Mouse (Mus musculus): ENCODE measurements around the gene Leng9.

Leng9 gene

DNA sequence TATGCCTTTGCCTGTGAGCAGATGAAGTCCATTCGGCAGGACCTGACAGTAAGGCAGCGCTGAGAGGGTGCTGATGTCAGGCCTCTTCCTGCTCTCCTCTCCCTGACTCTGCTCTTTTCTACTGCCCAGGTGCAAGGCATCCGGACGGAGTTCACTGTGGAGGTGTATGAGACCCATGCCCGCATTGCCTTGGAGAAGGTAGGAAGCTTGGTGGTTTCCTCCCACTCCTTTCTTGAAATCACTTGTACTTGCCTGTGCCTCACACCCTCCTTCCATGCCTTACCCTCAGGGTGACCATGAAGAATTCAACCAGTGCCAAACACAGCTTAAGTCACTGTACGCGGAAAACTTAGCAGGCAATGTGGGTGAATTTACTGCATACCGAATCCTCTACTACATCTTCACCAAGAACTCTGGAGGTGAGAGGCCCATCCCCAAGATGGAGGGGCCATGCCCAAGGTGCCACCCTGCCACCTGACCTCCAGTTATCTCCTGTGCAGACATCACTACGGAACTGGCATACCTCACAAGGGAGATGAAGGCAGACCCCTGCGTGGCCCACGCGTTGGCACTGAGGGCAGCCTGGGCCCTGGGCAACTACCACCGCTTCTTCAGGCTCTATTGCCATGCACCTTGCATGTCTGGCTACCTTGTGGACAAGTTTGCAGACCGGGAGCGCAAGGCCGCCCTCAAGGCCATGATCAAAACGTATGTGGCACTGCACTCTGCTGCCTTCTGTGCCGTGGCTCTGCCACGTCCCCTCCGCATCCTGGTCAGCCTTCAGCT lies 5.2 kb downstream of the Leng9 start:
- peak in 1 of 2 experiments; percentile 63 for DNase-seq (ENCODE audit: inconsistent age in 2 of 2, low spot score in 1 of 2)

DNA sequence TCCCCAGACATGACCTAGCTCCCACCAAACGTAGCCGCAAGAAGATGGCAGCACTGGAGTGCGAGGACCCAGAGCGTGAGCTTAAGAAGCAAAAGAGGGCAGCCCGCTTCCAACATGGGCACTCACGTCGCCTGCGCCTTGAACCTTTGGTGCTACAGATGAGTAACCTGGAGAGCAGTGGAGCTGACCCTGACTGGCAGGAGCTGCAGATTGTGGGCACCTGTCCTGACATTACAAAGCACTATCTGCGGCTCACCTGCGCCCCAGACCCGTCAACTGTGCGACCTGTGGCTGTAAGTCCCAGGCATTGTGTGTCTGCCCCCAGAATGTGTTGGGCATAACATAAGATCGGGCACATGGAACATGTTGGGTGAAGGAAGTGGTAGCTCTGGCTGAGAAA lies 6.1 kb downstream of the Leng9 start:
- peak in 1 of 2 experiments; percentile 33 for DNase-seq (ENCODE audit: inconsistent age in 2 of 2, low spot score in 1 of 2)

DNA sequence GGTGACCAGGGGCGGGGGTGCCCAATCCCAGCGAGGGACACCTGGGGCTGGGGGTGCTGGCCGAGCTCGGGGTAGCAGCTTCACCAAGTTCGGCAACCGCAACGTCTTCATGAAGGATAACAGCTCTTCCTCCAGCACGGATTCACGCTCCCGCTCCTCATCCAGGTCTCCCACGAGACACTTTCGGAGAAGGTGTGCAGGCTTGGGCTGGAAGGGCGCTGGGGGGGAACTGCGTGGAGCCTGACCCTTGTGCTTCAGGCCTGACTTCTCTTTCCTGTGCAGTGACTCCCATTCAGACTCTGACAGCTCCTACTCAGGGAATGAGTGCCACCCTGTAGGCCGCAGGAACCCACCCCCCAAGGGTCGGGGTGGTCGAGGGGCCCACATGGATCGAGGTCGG lies 6.7 kb downstream of the Leng9 start:
- DNase-seq (ENCODE audit: inconsistent age in 2 of 2, low spot score in 1 of 2), result no peak

DNA sequence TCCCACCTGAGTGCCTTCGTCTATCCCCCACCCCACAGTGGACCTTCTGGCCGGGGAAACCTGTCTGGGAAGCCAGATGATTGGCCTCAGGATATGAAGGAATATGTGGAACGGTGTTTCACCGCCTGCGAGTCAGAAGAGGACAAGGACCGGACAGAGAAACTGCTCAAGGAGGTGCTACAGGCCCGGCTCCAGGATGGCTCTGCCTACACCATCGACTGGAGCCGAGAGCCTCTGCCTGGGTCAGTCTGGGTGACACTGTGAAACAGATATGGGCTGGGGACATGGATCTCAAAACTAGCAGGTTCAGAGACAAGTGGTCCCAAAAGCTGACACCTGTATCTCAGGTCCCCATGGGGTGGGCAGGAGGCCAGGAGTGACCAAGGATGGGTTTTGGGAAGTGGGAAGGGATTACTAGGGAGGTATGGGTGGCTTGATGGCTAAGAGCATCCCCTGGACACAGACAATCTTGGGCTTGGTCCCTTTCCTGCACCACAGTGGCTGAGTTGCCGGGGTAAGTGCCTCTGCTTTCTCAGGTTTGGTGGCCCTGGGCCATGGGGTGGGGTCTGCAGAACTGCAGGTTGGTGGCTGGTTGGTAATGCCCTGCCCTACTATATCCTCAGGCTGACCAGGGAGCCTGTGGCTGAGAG lies 7.3 kb downstream of the Leng9 start:
- DNase-seq (ENCODE audit: inconsistent age in 2 of 2, low spot score in 1 of 2), result peak in 1 of 2 experiments; percentile 29

DNA sequence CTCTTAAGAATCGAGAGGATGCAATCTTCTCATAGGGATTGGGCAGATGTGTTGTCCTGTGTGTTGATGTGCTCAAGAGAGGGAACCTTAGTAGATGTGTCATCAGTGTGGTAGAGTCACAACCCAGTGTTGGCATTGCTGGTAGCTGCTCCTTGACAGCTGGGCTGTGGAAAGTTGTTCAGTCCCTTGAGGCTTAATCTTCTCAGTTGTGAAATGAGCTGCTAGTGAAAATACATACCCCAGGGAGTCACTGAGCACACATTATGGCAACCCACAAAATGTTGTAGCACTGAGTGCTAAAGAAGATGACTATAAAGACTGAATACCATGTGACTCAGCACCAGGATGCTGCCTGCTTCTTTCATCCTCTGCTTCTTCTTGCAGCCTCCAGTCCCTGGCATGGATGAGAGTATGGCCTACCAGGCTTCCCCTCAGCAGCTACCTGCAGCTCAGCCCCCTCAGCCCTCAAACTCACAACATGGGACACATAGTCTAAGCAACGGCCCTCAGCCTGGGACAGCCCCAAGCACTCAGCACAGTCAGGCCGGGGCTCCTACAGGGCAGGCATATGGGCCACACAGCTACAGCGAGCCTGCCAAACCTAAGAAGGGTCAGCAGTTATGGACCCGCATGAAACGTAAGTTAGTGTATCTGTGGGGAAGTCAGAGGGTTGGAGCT lies 8.4 kb downstream of the Leng9 start:
- no peak for DNase-seq (ENCODE audit: inconsistent age in 2 of 2, low spot score in 1 of 2)

DNA sequence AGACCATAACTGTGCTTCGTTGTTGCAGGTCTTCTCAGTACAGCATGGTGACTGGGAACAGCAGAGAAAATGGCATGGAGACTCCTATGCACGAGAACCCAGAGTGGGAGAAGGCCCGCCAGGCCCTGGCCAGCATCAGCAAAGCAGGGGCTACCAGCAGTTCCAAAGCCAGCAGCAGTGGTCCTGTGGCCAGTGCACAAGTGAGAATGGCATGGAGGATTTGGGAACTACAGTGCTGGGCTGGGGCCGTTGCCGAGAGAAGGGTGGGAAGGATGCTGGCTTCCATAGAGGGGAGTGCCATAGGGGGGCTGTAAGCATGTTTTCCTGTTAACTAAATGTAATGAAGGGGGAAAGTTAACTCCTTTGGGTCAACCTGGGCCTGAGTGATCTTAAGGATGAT lies 10.8 kb downstream of the Leng9 start:
- peak in 1 of 2 experiments; percentile 36 for DNase-seq (ENCODE audit: inconsistent age in 2 of 2, low spot score in 1 of 2)

DNA sequence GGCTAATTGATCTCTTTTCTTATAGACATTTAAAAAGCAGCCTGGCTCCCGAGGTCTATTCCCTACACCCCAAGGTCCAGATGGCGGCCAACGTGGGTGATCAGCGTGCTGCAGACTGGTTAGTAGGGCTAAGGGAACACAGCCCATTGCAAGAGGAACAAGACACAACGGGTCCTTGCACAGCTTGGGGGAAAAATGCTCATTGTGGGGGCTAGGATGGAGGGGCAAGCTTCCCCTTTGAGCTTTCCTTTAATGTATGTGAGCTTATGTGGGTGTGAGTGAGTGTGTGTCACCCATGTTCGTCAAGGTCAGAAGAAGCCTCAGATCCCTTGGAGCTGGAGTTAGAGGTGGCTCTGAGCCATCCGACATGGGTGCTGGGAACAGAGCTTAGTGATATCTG lies 11.5 kb downstream of the Leng9 start:
- peak in 1 of 2 experiments; percentile 26 for DNase-seq (ENCODE audit: inconsistent age in 2 of 2, low spot score in 1 of 2)

DNA sequence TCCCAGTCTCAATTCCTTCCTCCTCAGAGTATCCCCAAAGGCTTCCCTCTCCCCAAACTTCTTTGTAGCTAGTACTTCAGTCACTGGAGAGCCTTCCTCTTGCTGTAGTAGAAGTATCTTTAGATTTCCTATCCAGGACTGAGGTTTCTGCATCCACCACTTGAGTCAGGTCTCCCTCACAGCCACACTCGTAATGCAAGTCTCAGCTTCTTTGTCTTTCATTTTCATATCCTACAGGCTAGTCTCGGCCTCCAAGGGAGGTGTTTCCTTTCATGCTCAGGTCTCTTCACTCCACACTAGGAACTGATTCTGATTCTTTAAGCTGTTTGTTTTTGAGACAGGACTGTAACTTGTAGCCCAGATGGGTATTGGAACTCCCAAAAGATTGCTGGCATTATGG lies 12.0 kb downstream of the Leng9 start:
- peak in 1 of 2 experiments; percentile 30 for DNase-seq (ENCODE audit: inconsistent age in 2 of 2, low spot score in 1 of 2)

DNA sequence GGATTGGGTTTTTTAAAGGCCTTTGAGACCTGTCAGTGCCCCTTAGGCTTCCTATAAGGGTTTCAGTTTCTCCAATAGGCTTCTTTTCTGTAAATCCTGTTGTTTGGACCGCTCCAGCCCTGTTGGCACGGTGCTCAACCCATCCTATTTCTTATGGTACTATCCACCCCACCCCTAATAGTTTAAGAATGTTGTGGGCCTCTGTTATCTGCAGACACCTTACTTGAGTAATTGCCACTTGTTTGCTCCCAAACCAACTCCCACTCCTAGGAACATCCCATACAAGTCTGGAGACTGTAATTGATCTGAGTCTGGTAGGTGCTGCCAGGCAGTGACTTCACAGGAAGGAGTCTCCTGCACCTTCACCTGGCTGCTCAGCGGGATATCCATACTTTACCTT lies 12.4 kb downstream of the Leng9 start:
- DNase-seq (ENCODE audit: inconsistent age in 2 of 2, low spot score in 1 of 2), result no peak

DNA sequence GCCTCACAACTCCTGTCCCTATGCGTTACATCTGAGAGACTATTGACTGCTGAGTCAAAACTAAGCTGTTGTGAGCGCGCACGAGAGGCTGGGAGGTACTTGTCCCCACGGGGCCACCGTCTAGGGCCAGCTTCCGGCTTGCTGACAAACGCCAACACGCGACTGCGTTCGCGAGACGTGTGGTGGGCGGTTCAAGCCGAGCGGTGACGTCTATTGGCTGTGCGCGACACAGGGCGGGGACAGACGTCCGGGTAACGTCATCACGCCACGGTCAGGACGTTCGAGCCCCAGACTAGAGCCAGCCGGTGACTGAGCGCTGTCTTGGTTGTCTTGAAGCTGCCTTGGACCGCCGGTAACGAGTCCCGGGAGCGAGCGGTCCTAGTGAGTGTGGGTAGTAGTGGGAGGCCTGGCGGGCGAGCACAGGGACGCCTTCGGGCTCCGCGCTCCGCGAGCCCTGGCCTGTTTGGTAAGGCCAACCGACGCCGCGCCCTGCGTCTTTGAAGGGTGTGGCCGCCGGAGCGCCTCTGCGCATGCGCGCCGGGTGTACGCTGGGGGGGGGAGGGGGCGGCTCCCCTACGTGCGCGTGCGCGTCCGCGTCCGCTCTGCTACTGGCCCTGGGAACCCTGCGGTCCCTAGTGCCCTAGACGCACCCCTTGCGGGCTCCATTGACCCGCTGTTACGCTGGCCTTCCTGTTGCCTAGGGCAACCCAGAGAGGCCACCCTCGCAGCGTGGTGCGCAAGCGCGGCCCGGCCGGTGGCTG lies 13.2 kb downstream of the Leng9 start, which contains the start of gene Leng8:
Gene Leng8, plus strand, starts transcription at position 269 of the 761 bp plus-strand sequence.
- peak; percentile 99 to 100 for DNase-seq (ENCODE audit: inconsistent age in 2 of 2, low spot score in 1 of 2)

DNA sequence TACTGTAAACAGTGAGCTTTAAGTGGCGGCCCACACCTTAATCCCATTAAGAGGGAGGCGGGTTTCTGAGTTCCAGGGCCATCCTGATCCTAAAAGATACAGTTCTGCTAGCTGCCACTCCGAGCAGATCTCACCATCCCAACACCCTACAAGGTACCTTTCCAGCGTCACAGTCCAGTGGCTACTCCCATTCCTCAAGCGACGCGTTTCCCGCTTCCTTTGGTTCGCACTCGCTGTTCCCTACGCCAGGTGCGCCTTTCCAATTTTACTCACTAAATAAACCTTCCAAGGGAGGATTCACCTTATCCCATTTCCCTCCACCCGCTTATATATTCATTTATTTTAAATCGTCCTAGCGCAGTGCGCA lies 13.8 kb downstream of the Leng9 start:
- no peak for DNase-seq (ENCODE audit: inconsistent age in 2 of 2, low spot score in 1 of 2)

DNA sequence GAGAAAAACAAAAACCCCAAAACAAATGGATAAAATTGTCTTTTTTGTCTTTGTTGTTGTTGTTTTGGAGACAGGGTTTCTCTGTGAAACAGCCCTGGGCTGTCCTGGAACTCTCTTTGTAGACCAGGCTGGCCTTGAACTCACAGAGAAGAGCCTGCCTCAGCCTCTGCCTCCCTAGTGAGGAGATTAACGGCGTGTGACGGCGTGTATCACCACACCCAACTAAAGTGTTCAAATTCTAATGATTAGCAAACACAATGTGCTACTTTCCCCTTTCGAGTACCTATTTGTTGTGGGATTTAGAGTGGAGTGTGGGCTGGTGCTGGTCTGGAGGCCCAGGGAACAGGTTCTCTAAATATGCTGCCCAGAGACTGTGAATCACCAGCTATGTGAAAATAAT lies 15.3 kb downstream of the Leng9 start:
- DNase-seq (ENCODE audit: inconsistent age in 2 of 2, low spot score in 1 of 2), result no peak

DNA sequence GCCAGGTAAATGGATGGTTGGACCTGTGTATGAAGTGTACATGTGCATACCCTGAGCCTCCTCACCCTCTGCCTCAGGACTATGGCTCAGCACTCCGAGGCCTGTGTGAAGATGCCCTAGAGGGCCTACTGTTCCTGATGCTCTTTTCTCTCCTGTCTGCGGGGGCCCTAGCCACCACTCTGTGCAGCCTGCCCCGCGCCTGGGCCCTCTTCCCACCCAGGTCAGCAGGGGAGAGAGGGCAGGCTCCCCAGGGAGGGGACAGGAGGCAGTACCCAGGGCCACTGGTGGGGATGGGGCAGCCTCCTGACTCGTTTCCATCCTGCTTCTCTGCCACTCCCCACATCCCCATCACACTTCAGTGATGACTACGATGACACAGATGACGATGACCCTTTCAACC lies 17.2 kb downstream of the Leng9 start:
- DNase-seq (ENCODE audit: inconsistent age in 2 of 2, low spot score in 1 of 2), result no peak

DNA sequence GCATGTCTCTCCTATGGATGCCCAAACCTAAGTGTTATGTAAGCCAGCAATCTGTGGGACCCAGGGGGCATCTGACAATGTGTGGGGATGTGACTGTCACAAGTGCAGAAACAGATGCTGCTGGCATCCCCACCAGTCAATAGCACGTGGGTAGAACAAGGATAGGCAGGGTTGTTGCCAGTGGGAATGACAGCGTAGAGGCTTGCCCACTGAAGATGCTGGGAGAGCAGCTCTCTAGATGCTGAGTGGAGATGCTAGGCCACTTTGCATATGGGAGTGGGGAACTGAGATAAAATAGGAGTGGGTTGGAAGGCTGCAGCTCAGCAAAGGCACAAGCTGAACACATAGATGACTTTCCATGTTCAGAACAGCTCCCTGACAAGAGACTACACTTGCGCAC lies 17.6 kb downstream of the Leng9 start:
- no peak for DNase-seq (ENCODE audit: inconsistent age in 2 of 2, low spot score in 1 of 2)

DNA sequence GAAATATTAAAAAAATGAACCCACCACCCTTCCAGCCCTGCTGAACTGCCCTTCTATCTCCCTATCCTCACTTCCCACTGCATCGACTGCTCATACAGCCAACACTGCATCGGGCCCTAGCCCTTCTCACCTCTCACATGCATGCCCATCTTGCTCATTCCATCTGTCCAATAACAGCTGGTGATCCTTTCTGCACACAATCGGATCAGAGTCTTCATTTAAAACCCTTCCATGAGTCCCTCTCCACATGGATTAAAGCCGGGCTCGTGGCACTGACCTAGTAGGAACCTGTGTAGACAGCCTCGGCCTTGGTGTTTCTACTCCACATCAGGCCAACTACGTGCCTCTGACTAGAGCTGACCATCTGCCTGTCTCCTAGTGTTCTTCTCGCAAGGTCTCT lies 18.2 kb downstream of the Leng9 start:
- DNase-seq (ENCODE audit: inconsistent age in 2 of 2, low spot score in 1 of 2), result no peak

DNA sequence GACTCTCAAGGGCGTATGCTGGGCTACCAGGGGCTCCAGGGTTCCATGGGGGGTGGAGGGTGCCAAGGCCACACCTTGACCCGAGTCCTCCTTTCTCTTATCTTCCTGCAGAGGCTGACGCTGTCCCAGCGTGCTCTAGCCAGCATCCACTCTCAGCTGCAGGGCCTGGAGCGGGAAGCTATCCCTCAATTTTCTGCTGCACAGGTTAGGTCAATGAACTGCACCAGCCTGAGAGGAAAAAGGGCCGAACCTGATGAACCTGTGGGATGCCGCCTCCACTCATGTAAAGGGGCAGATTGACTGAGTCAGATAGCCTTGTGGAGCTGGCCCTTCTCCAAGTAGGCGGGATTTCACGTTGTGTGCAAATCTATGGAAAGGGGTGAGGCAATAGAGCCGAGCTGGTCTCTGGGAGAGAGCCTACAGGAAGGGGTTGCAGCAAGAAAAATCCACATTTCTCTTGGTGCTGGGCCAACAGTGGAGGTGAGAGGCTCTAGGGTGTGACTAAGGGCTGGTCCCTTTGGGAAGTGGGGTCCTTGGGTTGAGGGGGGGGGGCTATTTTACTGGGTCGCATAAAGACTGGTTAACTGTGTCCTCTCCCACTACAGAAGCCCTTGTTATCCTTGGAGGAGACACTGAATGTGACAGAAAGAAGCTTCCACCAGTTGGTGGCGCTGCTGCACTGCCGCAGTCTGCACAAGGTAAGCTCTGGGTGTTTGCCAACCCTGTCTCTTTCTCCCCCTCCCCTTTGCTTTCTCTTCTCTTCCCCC lies 19.3 kb downstream of the Leng9 start:
- peak; percentile 73 to 90 for DNase-seq (ENCODE audit: inconsistent age in 2 of 2, low spot score in 1 of 2)

DNA sequence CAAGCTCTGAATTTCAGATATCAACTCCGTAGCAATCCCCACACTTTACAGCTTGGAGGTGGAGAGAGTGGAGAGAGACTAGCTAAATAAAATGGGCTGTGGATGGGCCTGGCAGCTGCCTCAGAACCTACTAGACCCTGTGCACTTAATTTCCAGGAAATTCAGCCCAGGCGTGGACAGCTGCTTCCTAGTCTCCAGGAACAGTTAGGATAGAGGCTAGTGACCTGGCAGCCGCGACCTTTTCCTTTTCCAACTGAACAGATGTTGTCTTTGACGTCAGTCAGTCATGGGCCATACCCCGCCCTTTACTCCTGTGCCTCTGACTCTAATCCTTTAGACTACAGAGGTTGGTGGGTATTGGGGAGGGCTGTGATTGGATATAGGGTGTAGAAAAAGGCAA lies 21.3 kb downstream of the Leng9 start:
- DNase-seq (ENCODE audit: inconsistent age in 2 of 2, low spot score in 1 of 2), result no peak

DNA sequence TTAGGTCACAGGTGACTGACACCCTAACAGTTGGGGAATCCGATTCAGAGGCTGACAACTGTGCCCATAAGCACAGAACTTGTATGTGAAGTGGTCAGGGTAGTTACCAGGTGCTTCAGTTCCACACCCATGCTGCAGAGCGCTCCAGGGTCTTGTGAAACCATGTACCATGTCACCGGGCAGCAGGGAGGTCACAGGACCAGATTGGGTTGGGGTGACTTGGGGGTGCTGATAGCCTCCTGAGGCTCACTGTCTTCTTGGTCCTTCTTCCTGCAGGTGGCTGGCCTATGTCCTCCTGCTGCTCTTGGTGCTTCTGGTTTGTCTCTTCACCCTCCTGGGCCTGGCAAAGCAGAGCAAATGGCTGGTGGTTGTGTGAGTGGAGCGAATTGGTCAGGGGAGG lies 22.3 kb downstream of the Leng9 start:
- DNase-seq (ENCODE audit: inconsistent age in 2 of 2, low spot score in 1 of 2), result no peak

DNA sequence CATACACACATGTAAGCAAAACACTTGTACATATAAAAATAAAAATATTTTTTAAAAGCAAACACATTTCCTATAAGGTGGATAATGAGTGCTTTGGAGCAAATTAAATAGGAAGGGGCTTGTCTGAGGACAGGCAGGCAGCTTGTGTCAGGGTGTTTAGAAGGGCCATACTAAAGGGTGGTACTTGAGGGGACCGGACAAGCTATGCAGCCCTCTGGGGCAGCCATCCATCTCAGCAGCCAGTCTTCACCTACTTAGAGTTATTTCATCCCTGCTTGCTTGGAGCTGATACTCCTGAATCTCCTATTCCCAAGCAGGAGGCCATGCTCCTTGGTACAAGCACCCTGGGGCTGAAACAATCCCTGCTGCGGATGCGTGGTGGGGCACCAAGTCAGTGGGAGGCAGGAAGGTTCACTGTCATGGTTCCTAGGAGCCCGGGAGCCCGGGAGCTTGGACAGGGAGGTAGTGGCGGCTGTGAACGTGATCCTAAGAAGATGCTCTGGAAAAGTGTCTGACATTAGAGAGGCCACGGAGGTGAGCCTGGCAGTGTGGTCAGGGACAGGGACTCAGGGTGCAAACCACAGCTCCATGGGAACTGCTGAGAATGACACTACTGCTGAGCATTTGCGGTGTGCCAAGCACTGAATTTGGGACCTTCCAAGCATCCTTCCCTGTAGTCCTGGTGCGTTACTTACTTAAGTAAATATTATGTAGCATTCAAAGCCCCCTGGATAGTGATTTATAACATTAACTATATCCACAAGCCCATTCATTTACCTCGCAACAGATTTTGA lies 23.0 kb downstream of the Leng9 start:
- DNase-seq (ENCODE audit: inconsistent age in 2 of 2, low spot score in 1 of 2), result no peak

DNA sequence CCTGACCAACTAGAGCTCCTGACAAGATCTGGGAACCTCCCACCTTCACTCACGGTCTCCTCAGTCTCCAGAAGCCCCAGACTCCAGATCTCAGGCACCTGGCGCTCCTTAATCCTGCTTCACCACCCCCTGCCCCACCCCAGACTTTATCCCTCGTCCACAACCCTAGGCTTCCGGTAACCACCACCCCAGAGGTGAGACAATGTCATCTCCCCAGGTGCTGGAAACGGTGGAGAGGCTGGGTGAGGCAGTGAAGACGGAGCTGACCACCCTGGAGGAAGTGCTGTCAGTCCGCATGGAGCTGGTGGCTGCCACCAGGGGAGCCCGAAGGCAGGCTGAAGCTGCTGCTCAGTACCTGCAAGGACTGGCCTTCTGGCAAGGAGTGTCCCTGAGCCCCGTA lies 24.9 kb downstream of the Leng9 start:
- no peak for DNase-seq (ENCODE audit: inconsistent age in 2 of 2, low spot score in 1 of 2)
